Mouse (Mus musculus) embryonic facial prominence, embryonic 14.5 days (tissue): ENCODE measurements around the gene Me1. TPM values are rescaled to one million over a fixed set of nuclear protein-coding genes. Genes with fewer than 3 reads are reported as not detected.
A peak's percentile ranks its signal among the peaks of the same experiment; 100 is the strongest.

Experiments
- ATAC-seq: fragments of 200-750 bp; cut with Nextera tagmentation; 2 replicates; pipeline ENCODE4 v1.8.0; 2017; ENCODE audit warnings: low read depth, moderate number of reproducible peaks, moderate TSS enrichment
- DNase-seq: peaks from one replicate; pipeline ENCODE4 v3.0.0-alpha.2; 2015; ENCODE audit warnings: low spot score
- H3K27ac ChIP-seq: fragments of 300-500 bp; sonication (generic); replicated peaks from 2 replicates; pipeline ENCODE4 v1.5.1; 2014; ENCODE audit warnings: low read depth, mild to moderate bottlenecking, low read length, moderate library complexity
- H3K27me3 ChIP-seq: fragments of 300-500 bp; sonication (generic); replicated peaks from 2 replicates; pipeline ENCODE4 v1.6.1; 2014; ENCODE audit warnings: low read length; ENCODE audit not compliant: control insufficient read depth, insufficient read depth
- H3K36me3 ChIP-seq: fragments of 300-500 bp; sonication (generic); 2 replicates; pipeline ENCODE4 v1.6.1; 2014; ENCODE audit warnings: low read length, mixed read lengths; ENCODE audit not compliant: control insufficient read depth, insufficient read depth
- H3K4me1 ChIP-seq: fragments of 300-500 bp; sonication (generic); 2 replicates; pipeline ENCODE4 v1.6.1; 2014; ENCODE audit warnings: antibody characterized with exemption, low read length; ENCODE audit not compliant: control insufficient read depth, insufficient read depth
- H3K4me2 ChIP-seq: fragments of 300-500 bp; sonication (generic); 2 replicates; pipeline ENCODE4 v1.6.1; 2014; ENCODE audit warnings: low read depth, mild to moderate bottlenecking, low read length, moderate library complexity, mixed read lengths
- H3K4me3 ChIP-seq: fragments of 300-500 bp; sonication (generic); 2 replicates; pipeline ENCODE4 v1.5.1; 2014; ENCODE audit warnings: low read depth, mild to moderate bottlenecking, low read length
- H3K9ac ChIP-seq: fragments of 300-500 bp; sonication (generic); 2 replicates; pipeline ENCODE4 v1.6.1; 2014; ENCODE audit warnings: low read depth, mild to moderate bottlenecking, low read length, moderate library complexity, mixed read lengths
- H3K9me3 ChIP-seq: fragments of 300-500 bp; sonication (generic); 2 replicates; pipeline ENCODE4 v1.6.1; 2016; ENCODE audit warnings: low read length; ENCODE audit not compliant: control insufficient read depth
- WGBS: fragments of 180-500 bp; shearing (Covaris S2); extraction: QIAGEN DNeasy Blood & Tissue Kit; methylation state at CpG from one replicate; pipeline ENCODE4 v1.1.7; 2014; 5-methylcytosine and 5-hydroxymethylcytosine counted together
- polyA plus RNA-seq: library from polyadenylated mRNA; unstranded; fragments of >200 nt; fragmentation: Nextera tagmentation; extraction: Ambion mirVana; gene quantifications from 2 replicates; pipeline ENCODE4 v1.2.1, GENCODE M21; 2014

Me1 gene
- polyA plus RNA-seq, 1 experiment from 2014 or later = 26.3 TPM

GRCm38 (mm10) chr9:86695199-86695817 lies 445 bp downstream of the Me1 start:
- H3K27ac ChIP-seq = no peak overlapping the region
- H3K4me1 ChIP-seq = no peaks in the 10 kb centered on the region
- ATAC-seq (peak; percentile 51), DNase-seq (no peak)
- peak overlapping the region; percentile 84 for H3K9ac ChIP-seq
- 2% methylated on average over 26 of the region's 56 CpGs for WGBS
- no peaks in the 10 kb centered on the region for H3K36me3 ChIP-seq
- peak overlapping the region; percentile 87 for H3K4me2 ChIP-seq
- no peaks in the 10 kb centered on the region for H3K27me3 ChIP-seq
- peak overlapping the region; percentile 80 for H3K4me3 ChIP-seq
- H3K9me3 ChIP-seq = no peaks in the 10 kb centered on the region

- H3K9me3 ChIP-seq = no peaks in the 10 kb centered on the region
- ATAC-seq = no peak
Observed at GRCm38 (mm10) chr9:86694644-86695043, 1.1 kb downstream of the Me1 start.

DNA sequence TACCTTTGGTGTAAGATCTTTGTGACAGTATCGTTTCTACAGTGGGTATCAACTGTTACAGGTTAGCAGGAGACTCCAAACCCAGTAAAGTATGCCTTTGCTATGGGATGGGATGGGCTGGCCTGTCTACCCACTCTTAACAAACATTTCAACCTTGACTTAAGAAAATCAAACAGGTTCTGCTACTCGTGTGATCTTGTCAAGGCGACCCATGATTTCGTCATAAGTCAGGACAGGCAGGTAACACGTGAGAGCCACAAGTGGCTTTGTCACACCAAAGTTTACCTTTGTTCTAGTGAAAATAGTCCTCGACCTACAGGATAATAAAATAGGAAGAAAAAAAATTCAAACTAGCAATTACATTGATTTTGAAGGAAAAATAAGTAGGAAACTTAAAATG lies 1.8 kb downstream of the Me1 start:
- no peak overlapping the region for H3K4me3 ChIP-seq
- no peaks in the 10 kb centered on the region for H3K9me3 ChIP-seq
- no peaks in the 10 kb centered on the region for H3K4me1 ChIP-seq
- H3K27ac ChIP-seq = no peak overlapping the region
- H3K36me3 ChIP-seq = no peaks in the 10 kb centered on the region
- no peaks in the 10 kb centered on the region for H3K27me3 ChIP-seq
- whole genome bisulfite sequencing = 84% methylated on average over 6 of the region's 6 CpGs
- DNase-seq (peak; percentile 16), ATAC-seq (no peak)
- H3K9ac ChIP-seq = no peak overlapping the region
- no peak overlapping the region for H3K4me2 ChIP-seq

More at GRCm38 (mm10) chr9:86694644-86695043, 1.1 kb downstream of the Me1 start:
- H3K4me3 ChIP-seq = peak overlapping the region; percentile 80
- H3K27ac ChIP-seq = no peak overlapping the region
- H3K4me2 ChIP-seq = peak overlapping the region; percentile 87
- 95% methylated on average over 7 of the region's 7 CpGs for WGBS
- H3K4me1 ChIP-seq = no peaks in the 10 kb centered on the region
- no peak for DNase-seq
- H3K9ac ChIP-seq = no peak overlapping the region
- no peaks in the 10 kb centered on the region for H3K27me3 ChIP-seq
- H3K36me3 ChIP-seq = no peaks in the 10 kb centered on the region

- ATAC-seq (no peak), DNase-seq (no peak)
- H3K4me1 ChIP-seq = no peaks in the 10 kb centered on the region
- H3K27ac ChIP-seq = no peak overlapping the region
- no peak overlapping the region for H3K9ac ChIP-seq
- no peaks in the 10 kb centered on the region for H3K27me3 ChIP-seq
- H3K4me3 ChIP-seq = no peak overlapping the region
- H3K9me3 ChIP-seq = no peaks in the 10 kb centered on the region
- 78% methylated on average over 3 of the region's 3 CpGs for WGBS
- H3K36me3 ChIP-seq = no peaks in the 10 kb centered on the region
- no peak overlapping the region for H3K4me2 ChIP-seq
Observed at GRCm38 (mm10) chr9:86692676-86693075, 3.1 kb downstream of the Me1 start.

GRCm38 (mm10) chr9:86692251-86692650 lies 3.5 kb downstream of the Me1 start:
- no peak overlapping the region for H3K27ac ChIP-seq
- H3K36me3 ChIP-seq = no peaks in the 10 kb centered on the region
- no peak overlapping the region for H3K4me2 ChIP-seq
- H3K9ac ChIP-seq = no peak overlapping the region
- DNase-seq = no peak
- WGBS = 85% methylated on average over 5 of the region's 5 CpGs
- ATAC-seq = no peak
- no peak overlapping the region for H3K4me3 ChIP-seq
- no peaks in the 10 kb centered on the region for H3K27me3 ChIP-seq
- H3K9me3 ChIP-seq = no peaks in the 10 kb centered on the region
- no peaks in the 10 kb centered on the region for H3K4me1 ChIP-seq

DNA sequence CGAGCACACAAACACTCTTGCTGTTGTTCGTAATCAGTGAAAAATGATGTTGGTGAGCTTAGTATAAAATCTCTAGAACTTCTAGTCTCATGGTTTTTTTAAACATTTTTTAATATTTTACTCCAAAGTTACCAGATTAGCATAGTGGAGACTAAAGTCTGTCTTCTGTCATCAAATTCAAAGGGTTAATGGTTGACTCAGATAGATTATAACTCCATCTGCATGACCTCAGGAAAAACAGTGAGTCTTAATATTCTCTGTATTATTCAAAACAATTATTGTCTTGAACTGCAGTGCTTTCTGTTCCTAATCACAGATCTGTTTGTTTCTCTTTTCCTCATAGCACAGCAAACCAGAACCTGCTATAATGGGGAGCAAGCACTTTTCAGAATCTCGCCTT lies 4.7 kb downstream of the Me1 start:
- Histone ChIP-seq H3K4me3 (no peak overlapping the region), H3K9ac (no peak overlapping the region), H3K27me3 (no peaks in the 10 kb centered on the region), H3K27ac (no peak overlapping the region), H3K9me3 (no peaks in the 10 kb centered on the region), H3K4me2 (no peak overlapping the region), H3K36me3 (no peaks in the 10 kb centered on the region), H3K4me1 (no peaks in the 10 kb centered on the region)
- ATAC-seq (no peak), DNase-seq (no peak)
- 90% methylated on average over 3 of the region's 3 CpGs for WGBS

DNA sequence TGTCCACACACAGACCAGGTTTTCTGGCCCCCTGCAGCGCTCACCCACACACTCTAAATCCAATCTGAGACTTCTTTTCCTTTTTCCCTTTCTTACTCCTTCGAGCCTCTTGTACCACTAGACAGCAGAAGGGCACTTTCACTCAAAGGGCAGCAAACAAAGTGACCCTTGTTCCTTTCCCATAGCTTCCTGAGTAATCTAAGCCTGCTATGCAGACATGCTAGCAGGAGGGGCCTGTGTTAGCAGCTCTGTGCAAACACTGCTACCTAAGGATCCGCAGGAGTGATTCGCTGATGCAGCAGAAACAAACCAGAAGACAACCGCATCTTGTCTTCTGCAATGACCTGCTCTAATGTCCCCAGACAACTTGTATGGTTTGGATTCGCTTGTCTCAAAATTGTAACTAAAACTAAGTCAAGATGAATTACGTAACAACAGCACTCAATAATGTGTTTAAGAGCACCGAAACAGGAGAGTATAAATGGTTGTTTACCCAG lies 12.0 kb downstream of the Me1 start:
- ATAC-seq (no peak), DNase-seq (peak; percentile 11)
- WGBS = 44% methylated on average over 8 of the region's 8 CpGs
- peaks cover 9% of the 10 kb centered on the region for H3K4me1 ChIP-seq
- 0 out of 2 replicates have a peak overlapping the region, but pooled peaks have one; percentile 1 for H3K9ac ChIP-seq
- no peaks in the 10 kb centered on the region for H3K36me3 ChIP-seq
- no peaks in the 10 kb centered on the region for H3K27me3 ChIP-seq
- no peak overlapping the region for H3K4me2 ChIP-seq
- no peak overlapping the region; the same call in 1 of the 2 replicates for H3K27ac ChIP-seq
- no peaks in the 10 kb centered on the region for H3K9me3 ChIP-seq
- H3K4me3 ChIP-seq = no peak overlapping the region

GRCm38 (mm10) chr9:86682844-86683243 lies 12.9 kb downstream of the Me1 start:
- H3K4me1 ChIP-seq = peaks cover 9% of the 10 kb centered on the region
- H3K4me2 ChIP-seq = no peak overlapping the region
- no peak overlapping the region for H3K9ac ChIP-seq
- DNase-seq (peak; percentile 77), ATAC-seq (peak; percentile 68; the same call in 1 of the 2 replicates)
- H3K9me3 ChIP-seq = no peaks in the 10 kb centered on the region
- H3K27ac ChIP-seq = no peak overlapping the region
- WGBS = 25% methylated on average over 6 of the region's 6 CpGs
- no peaks in the 10 kb centered on the region for H3K36me3 ChIP-seq
- no peak overlapping the region for H3K4me3 ChIP-seq
- no peaks in the 10 kb centered on the region for H3K27me3 ChIP-seq

GRCm38 (mm10) chr9:86682278-86682677 lies 13.5 kb downstream of the Me1 start:
- Histone ChIP-seq H3K4me1 (peaks cover 9% of the 10 kb centered on the region), H3K4me2 (no peak overlapping the region), H3K36me3 (no peaks in the 10 kb centered on the region), H3K9ac (no peak overlapping the region), H3K4me3 (no peak overlapping the region), H3K27ac (no peak overlapping the region), H3K27me3 (no peaks in the 10 kb centered on the region), H3K9me3 (no peaks in the 10 kb centered on the region)
- WGBS = 86% methylated on average over 4 of the region's 4 CpGs
- DNase-seq = no peak
- ATAC-seq = no peak
